Mouse (Mus musculus): ENCODE results near the gene Rap1gap2.

Rap1gap2 gene

GRCm38 (mm10) chr11:74574768-74575434 lies 35.8 kb downstream of the Rap1gap2 start:
- DNase-seq (ENCODE audit: low spot score in 2 of 2): no peak

GRCm38 (mm10) chr11:74572459-74573061 lies 38.2 kb downstream of the Rap1gap2 start:
- DNase-seq (ENCODE audit: low spot score in 2 of 2): no peak

GRCm38 (mm10) chr11:74569735-74570134 lies 41.0 kb downstream of the Rap1gap2 start:
- no peak for DNase-seq (ENCODE audit: low spot score in 2 of 2)

- peak in 1 of 2 experiments; percentile 62 for DNase-seq (ENCODE audit: low spot score in 2 of 2)
Observed at GRCm38 (mm10) chr11:74568463-74568862, 42.3 kb downstream of the Rap1gap2 start.

GRCm38 (mm10) chr11:74568004-74568403 lies 42.7 kb downstream of the Rap1gap2 start:
- no peak for DNase-seq (ENCODE audit: low spot score in 2 of 2)

GRCm38 (mm10) chr11:74566326-74566874 lies 44.3 kb downstream of the Rap1gap2 start:
- no peak for DNase-seq (ENCODE audit: low spot score in 2 of 2)

GRCm38 (mm10) chr11:74561392-74561791 lies 49.3 kb downstream of the Rap1gap2 start:
- DNase-seq (ENCODE audit: low spot score in 2 of 2): no peak

- no peak for DNase-seq (ENCODE audit: low spot score in 2 of 2)
Observed at GRCm38 (mm10) chr11:74560600-74561227, 50.0 kb downstream of the Rap1gap2 start.

GRCm38 (mm10) chr11:74559793-74560433 lies 50.8 kb downstream of the Rap1gap2 start:
- peak; percentile 51 to 52 for DNase-seq (ENCODE audit: low spot score in 2 of 2)

- peak; percentile 36 to 60 for DNase-seq (ENCODE audit: low spot score in 2 of 2)
Observed at GRCm38 (mm10) chr11:74558933-74559332, 51.8 kb downstream of the Rap1gap2 start.

- DNase-seq (ENCODE audit: low spot score in 2 of 2): no peak
Observed at GRCm38 (mm10) chr11:74557456-74558230, 53.1 kb downstream of the Rap1gap2 start.

- peak in 1 of 2 experiments; percentile 48 for DNase-seq (ENCODE audit: low spot score in 2 of 2)
Observed at GRCm38 (mm10) chr11:74555716-74556374, 54.9 kb downstream of the Rap1gap2 start.

- peak; percentile 36 to 45 for DNase-seq (ENCODE audit: low spot score in 2 of 2)
Observed at GRCm38 (mm10) chr11:74554683-74555341, 55.9 kb downstream of the Rap1gap2 start.

GRCm38 (mm10) chr11:74551568-74551967 lies 59.1 kb downstream of the Rap1gap2 start:
- DNase-seq (ENCODE audit: low spot score in 2 of 2): no peak

GRCm38 (mm10) chr11:74550615-74551102 lies 60.1 kb downstream of the Rap1gap2 start:
- DNase-seq (ENCODE audit: low spot score in 2 of 2): no peak

GRCm38 (mm10) chr11:74548781-74549382 lies 61.8 kb downstream of the Rap1gap2 start:
- DNase-seq (ENCODE audit: low spot score in 2 of 2): no peak

GRCm38 (mm10) chr11:74546933-74547694 lies 63.6 kb downstream of the Rap1gap2 start:
- peak; percentile 22 to 53 for DNase-seq (ENCODE audit: low spot score in 2 of 2)

- DNase-seq (ENCODE audit: low spot score in 2 of 2): peak in 1 of 2 experiments; percentile 37
Observed at GRCm38 (mm10) chr11:74546165-74546564, 64.5 kb downstream of the Rap1gap2 start.

- DNase-seq (ENCODE audit: low spot score in 2 of 2): no peak
Observed at GRCm38 (mm10) chr11:74545560-74545959, 65.2 kb downstream of the Rap1gap2 start.
